Mouse (Mus musculus) forebrain, embryonic 10.5 days (tissue): Measurements from ENCODE around the gene Atp8a1. TPM values are rescaled to one million over a fixed set of nuclear protein-coding genes. Genes with fewer than 3 reads are reported as not detected.

Experiments
- DNase-seq: peaks from one replicate; pipeline ENCODE4 v3.0.0-alpha.2; 2017; ENCODE audit warnings: low spot score; ENCODE audit errors: extremely low spot score
- H3K27ac ChIP-seq: fragments of 300-500 bp; sonication (generic); 2 replicates; pipeline ENCODE4 v1.5.1; 2016; ENCODE audit warnings: mild to moderate bottlenecking
- H3K27me3 ChIP-seq: fragments of 300-500 bp; sonication (generic); 2 replicates; pipeline ENCODE4 v1.6.1; 2016; ENCODE audit warnings: mild to moderate bottlenecking; ENCODE audit not compliant: poor library complexity, severe bottlenecking
- H3K36me3 ChIP-seq: fragments of 300-500 bp; sonication (generic); replicated peaks from 2 replicates; pipeline ENCODE4 v1.6.1; 2016; ENCODE audit warnings: mild to moderate bottlenecking, moderate library complexity
- H3K4me1 ChIP-seq: fragments of 300-500 bp; sonication (generic); 2 replicates; pipeline ENCODE4 v1.6.1; 2016
- H3K4me3 ChIP-seq: fragments of 300-500 bp; sonication (generic); 2 replicates; pipeline ENCODE4 v1.5.1; 2016; ENCODE audit warnings: mild to moderate bottlenecking, moderate library complexity
- H3K9me3 ChIP-seq: fragments of 300-500 bp; sonication (generic); 2 replicates; pipeline ENCODE4 v1.6.1; 2016; ENCODE audit warnings: mild to moderate bottlenecking, moderate library complexity
- WGBS: fragments of 180-500 bp; shearing (Covaris S2); methylation state at CpG from one replicate; pipeline ENCODE4 v1.1.7; 2016; 5-methylcytosine and 5-hydroxymethylcytosine counted together
- polyA plus RNA-seq: library from polyadenylated mRNA; unstranded; fragments of >200 nt; fragmentation: Nextera tagmentation; extraction: Ambion mirVana; gene quantifications from 2 replicates; pipeline ENCODE4 v1.2.1, GENCODE M21; 2016

The Atp8a1 gene
- polyA plus RNA-seq, 1 experiment from 2014 or later = 15.1 TPM

GRCm38 (mm10) chr5:67735771-67736170, 111.5 kb downstream of the Atp8a1 start:
- 98% methylated on average over 1 of the region's 1 CpGs for WGBS
- peaks cover 6% of the 10 kb centered on the region for H3K9me3 ChIP-seq
- H3K27me3 ChIP-seq = no peaks in the 10 kb centered on the region
- H3K4me1 ChIP-seq = no peaks in the 10 kb centered on the region
- no peak overlapping the region for H3K27ac ChIP-seq
- H3K36me3 ChIP-seq = peaks cover 5% of the 10 kb centered on the region
- H3K4me3 ChIP-seq = no peak overlapping the region
- DNase-seq = no peak

DNA sequence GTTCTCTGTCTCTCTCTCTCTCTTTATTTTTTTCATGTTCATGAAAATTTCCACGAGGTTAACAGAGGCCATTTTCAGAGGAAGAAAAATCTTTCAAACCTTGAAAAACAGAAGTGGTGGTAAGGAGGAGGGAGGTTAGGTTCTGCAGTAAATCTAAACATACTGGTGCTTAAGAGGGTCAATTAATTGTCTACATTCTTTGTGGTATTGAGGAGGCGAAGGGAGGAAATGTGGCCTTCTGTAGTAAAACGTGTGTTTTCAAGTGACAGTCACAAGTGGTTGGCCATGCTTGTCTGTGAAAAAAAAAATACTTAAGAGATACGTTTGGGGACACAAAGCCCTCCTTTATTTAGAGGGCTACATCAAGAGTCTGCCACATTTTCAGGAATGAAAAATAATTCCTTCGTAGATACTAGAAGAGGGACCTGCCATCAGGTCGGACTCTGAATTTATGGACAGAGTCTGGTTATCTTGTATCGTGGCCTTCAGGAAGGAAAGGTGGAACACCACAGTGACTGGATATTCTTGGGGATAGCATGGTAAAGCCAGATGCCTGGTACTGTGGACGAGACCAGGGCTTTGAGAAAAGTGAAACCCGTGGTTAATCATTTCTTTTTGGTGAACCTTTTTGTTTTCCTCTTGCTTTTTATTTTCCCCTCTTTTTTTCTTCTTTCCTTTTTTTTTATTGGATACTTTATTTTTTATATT, 113.5 kb downstream of the Atp8a1 start:
- Histone ChIP-seq H3K9me3 (peaks cover 6% of the 10 kb centered on the region), H3K27me3 (no peaks in the 10 kb centered on the region), H3K4me3 (no peak overlapping the region), H3K36me3 (peaks cover 12% of the 10 kb centered on the region), H3K4me1 (no peaks in the 10 kb centered on the region), H3K27ac (no peak overlapping the region)
- DNase-seq = no peak
- WGBS = 85% methylated on average over 9 of the region's 9 CpGs

GRCm38 (mm10) chr5:67733150-67733549, 114.1 kb downstream of the Atp8a1 start:
- H3K27me3 ChIP-seq = no peaks in the 10 kb centered on the region
- H3K4me3 ChIP-seq = no peak overlapping the region
- WGBS = 89% methylated on average over 6 of the region's 6 CpGs
- no peaks in the 10 kb centered on the region for H3K4me1 ChIP-seq
- DNase-seq = no peak
- H3K36me3 ChIP-seq = peaks cover 12% of the 10 kb centered on the region
- H3K27ac ChIP-seq = no peak overlapping the region
- H3K9me3 ChIP-seq = peaks cover 6% of the 10 kb centered on the region

DNA sequence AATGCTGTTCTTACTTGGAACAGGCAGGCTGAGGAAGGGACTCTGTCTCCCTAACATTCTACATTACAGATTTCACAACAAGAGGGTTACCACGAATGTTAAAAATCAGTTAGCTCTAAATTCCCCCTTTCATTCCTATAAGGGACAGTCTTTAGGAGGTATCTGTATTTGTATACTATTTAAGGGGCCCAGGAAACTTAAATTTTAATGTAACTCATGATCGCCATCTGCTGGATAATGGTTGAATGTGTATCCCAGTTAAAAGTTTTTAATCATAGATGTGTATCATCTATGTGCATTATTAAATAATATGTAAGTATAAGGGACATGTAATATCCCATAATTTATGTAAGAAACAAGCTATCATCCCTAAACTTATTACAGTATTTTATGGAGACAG, 119.5 kb downstream of the Atp8a1 start:
- no peak for DNase-seq
- peaks cover 9% of the 10 kb centered on the region for H3K36me3 ChIP-seq
- WGBS = 16% methylated on average over 2 of the region's 2 CpGs
- no peak overlapping the region for H3K27ac ChIP-seq
- H3K4me1 ChIP-seq = no peaks in the 10 kb centered on the region
- no peaks in the 10 kb centered on the region for H3K27me3 ChIP-seq
- no peaks in the 10 kb centered on the region for H3K9me3 ChIP-seq
- no peak overlapping the region for H3K4me3 ChIP-seq

GRCm38 (mm10) chr5:67726810-67727209, 120.4 kb downstream of the Atp8a1 start:
- no peak overlapping the region for H3K27ac ChIP-seq
- H3K4me3 ChIP-seq = no peak overlapping the region
- H3K4me1 ChIP-seq = no peaks in the 10 kb centered on the region
- no peaks in the 10 kb centered on the region for H3K27me3 ChIP-seq
- 92% methylated on average over 13 of the region's 13 CpGs for WGBS
- H3K36me3 ChIP-seq = peaks cover 11% of the 10 kb centered on the region
- DNase-seq = no peak
- H3K9me3 ChIP-seq = no peaks in the 10 kb centered on the region

DNA sequence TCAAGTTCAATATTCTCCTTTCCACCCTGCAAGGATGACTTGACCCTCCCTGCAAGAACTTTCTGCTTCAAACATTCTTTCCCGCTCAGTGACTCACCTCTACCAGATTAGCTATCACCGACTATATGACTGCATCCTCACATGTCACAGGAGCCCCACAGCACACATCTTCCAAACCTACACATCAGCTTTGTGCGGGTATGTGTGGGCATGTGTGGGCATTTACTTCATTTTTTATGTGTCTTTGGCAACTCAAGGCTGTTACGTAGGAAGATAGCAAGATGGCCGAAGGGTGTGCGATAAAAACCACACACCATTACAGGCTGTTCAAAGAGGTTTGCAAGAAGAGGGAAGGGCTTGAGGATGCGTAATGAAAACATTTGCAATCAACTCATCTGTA, 145.6 kb downstream of the Atp8a1 start:
- DNase-seq = no peak
- Histone ChIP-seq H3K36me3 (peaks cover 29% of the 10 kb centered on the region), H3K4me1 (peaks cover 32% of the 10 kb centered on the region), H3K9me3 (no peaks in the 10 kb centered on the region), H3K27ac (no peak overlapping the region), H3K27me3 (peaks cover 5% of the 10 kb centered on the region; the same call in 1 of the 2 replicates), H3K4me3 (no peak overlapping the region)
- 95% methylated on average over 7 of the region's 7 CpGs for WGBS

DNA sequence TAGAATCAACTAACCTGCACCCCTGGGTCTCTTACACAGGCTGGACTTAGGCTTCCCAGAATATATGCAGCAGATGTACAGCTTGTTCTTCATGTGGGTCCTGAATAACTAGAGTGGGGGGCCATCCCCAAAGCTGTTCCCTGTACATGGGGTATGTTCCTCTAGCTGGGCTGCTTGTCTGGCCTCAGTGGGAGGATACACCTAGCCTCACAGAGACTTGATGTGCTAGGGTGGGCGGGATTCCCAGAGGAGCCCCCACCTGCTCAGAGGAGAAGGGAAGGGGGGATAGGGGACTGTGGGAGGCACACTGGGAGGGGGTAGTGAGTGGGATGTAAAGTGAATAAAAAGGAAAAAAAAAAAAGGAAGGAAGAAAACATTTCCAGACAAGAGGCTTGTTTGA, 147.8 kb downstream of the Atp8a1 start:
- H3K9me3 ChIP-seq = no peaks in the 10 kb centered on the region
- DNase-seq = no peak
- no peak overlapping the region for H3K27ac ChIP-seq
- peaks cover 18% of the 10 kb centered on the region; the same call in 1 of the 2 replicates for H3K27me3 ChIP-seq
- 83% methylated on average over 1 of the region's 1 CpGs for WGBS
- H3K4me3 ChIP-seq = no peak overlapping the region
- peaks cover 17% of the 10 kb centered on the region for H3K4me1 ChIP-seq
- H3K36me3 ChIP-seq = peaks cover 29% of the 10 kb centered on the region

DNA sequence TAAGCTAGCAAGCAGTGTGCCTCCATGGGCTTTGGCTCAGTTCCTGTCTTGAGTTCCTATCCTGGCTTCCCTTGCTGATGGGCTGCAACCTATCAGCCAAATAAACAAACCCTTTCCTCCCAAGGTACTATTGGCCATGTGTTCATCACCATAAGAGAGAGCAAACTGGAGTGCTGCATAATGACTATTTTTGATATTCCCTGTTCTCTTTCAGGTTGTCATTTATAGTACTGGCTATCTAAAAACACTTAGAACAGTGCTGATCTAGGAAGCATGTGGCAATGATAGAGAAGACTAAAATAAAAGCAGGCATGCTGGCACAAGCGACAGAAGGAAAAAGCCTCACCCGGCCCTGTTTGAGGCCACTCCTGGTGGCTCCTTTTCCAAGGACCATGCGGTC, 149.1 kb downstream of the Atp8a1 start:
- Histone ChIP-seq H3K27me3 (peaks cover 18% of the 10 kb centered on the region; the same call in 1 of the 2 replicates), H3K9me3 (no peaks in the 10 kb centered on the region), H3K27ac (no peak overlapping the region), H3K4me3 (no peak overlapping the region), H3K36me3 (peaks cover 25% of the 10 kb centered on the region), H3K4me1 (peaks cover 17% of the 10 kb centered on the region)
- DNase-seq = no peak
- 89% methylated on average over 3 of the region's 3 CpGs for WGBS

GRCm38 (mm10) chr5:67696741-67697596, 150.3 kb downstream of the Atp8a1 start:
- Histone ChIP-seq H3K9me3 (no peaks in the 10 kb centered on the region), H3K36me3 (peaks cover 16% of the 10 kb centered on the region), H3K4me3 (no peak overlapping the region), H3K27me3 (peaks cover 18% of the 10 kb centered on the region; the same call in 1 of the 2 replicates), H3K27ac (no peak overlapping the region), H3K4me1 (peaks cover 17% of the 10 kb centered on the region)
- DNase-seq = no peak
- WGBS = 16% methylated on average over 12 of the region's 12 CpGs

DNA sequence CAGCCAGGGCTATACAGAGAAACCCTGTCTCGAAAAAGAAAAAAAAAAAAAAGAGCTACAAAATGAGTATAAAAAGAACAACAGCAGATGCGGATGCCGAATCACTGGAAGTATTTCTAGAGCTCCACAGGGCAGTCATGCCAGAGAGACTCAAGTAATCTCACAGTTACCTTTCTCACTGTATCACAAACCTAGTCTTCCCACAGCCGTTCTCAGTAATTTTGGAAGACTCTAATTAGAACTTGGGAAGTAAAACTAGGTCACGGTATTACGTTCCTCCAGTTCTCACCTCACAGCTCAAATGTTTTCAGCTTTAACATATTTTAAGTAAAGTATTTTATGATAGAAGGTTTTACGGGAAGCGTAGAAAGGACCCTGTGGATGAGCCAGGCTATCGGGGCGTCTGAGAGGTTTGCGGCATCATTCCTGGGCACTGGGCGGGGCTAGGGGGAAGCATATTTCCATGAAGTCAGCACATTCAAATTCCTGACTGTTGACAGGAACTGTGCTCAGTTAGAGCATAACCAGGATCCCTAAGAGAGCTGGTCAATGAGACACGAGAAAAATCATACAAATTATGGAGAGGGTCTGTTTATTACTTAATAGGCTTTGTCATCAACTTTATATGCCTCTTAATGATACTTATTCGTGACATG, 152.1 kb downstream of the Atp8a1 start:
- H3K9me3 ChIP-seq = no peaks in the 10 kb centered on the region
- no peak for DNase-seq
- H3K27me3 ChIP-seq = peaks cover 18% of the 10 kb centered on the region; the same call in 1 of the 2 replicates
- WGBS = 91% methylated on average over 14 of the region's 14 CpGs
- peaks cover 3% of the 10 kb centered on the region; the same call in 1 of the 2 replicates for H3K36me3 ChIP-seq
- no peak overlapping the region for H3K4me3 ChIP-seq
- peaks cover 17% of the 10 kb centered on the region for H3K4me1 ChIP-seq
- no peak overlapping the region for H3K27ac ChIP-seq

DNA sequence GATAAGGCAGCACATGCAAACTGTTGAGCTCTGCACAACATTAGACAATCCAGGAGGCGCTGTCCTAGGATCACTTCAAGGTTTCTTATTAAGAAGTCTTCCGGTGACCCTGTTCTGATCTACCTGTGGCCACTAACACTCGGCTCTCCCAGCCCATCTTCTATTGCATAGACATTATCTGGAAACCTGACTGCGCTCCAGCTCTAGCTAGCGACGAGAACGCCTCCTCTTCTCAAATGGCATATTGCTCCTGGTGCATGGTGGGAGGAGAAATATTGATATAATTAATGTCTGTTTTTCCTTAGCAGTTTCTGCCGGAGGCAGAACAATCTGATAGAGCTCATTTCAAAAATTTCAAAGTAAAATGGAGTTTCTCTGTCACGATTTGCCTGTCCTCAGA, 156.9 kb downstream of the Atp8a1 start:
- no peak overlapping the region for H3K27ac ChIP-seq
- H3K27me3 ChIP-seq = 0 out of 2 replicates have a peak, but pooled peaks cover 4% of the 10 kb centered on the region
- 95% methylated on average over 9 of the region's 9 CpGs for WGBS
- no peaks in the 10 kb centered on the region for H3K9me3 ChIP-seq
- no peaks in the 10 kb centered on the region for H3K4me1 ChIP-seq
- DNase-seq = no peak
- no peak overlapping the region for H3K4me3 ChIP-seq
- H3K36me3 ChIP-seq = no peaks in the 10 kb centered on the region

- Histone ChIP-seq H3K9me3 (no peaks in the 10 kb centered on the region), H3K27ac (no peak overlapping the region), H3K27me3 (no peaks in the 10 kb centered on the region), H3K4me3 (no peak overlapping the region), H3K36me3 (no peaks in the 10 kb centered on the region), H3K4me1 (no peaks in the 10 kb centered on the region)
- 91% methylated on average over 8 of the region's 8 CpGs for WGBS
- no peak for DNase-seq
These were observed 159.2 kb downstream of the Atp8a1 start for GRCm38 (mm10) chr5:67688001-67688400.
